Mouse (Mus musculus): ENCODE data around the gene Olfr881. TPM values are rescaled to one million over a fixed set of nuclear protein-coding genes. Genes with fewer than 3 reads are reported as not detected.

Olfr881 gene
- polyA plus RNA-seq (2012; rRNA removed) = not detected in 2 replicates

- Histone ChIP-seq H3K36me3 (ENCODE audit: control insufficient read depth, insufficient read depth, low read length) (no peaks in the 10 kb centered on the region), H3K27ac (ENCODE audit: control insufficient read depth, insufficient read depth, low read length) (no peak within 1 kb of the TSS), H3K4me3 (ENCODE audit: control insufficient read depth, insufficient read depth, low read length) (no peak within 1 kb of the TSS), H3K4me1 (replicated peaks; ENCODE audit: control insufficient read depth, insufficient read depth, low read length) (no peaks in the 10 kb centered on the region), H3K27me3 (ENCODE audit: control insufficient read depth, insufficient read depth, low read length) (no peaks in the 10 kb centered on the region)
- TF ChIP-seq POLR2A (IDR thresholded peaks at IDR 0.05; ENCODE audit: control insufficient read depth, extremely low read depth, insufficient read depth, low read length, poor library complexity) (no peak), CTCF (IDR thresholded peaks at IDR 0.05; ENCODE audit: borderline replicate concordance, control insufficient read depth, extremely low read depth, insufficient read depth, low read length, poor library complexity) (no peak)
- DNase-seq = no peak
Observed at GRCm38 (mm10) chr9:37991525-37991924, at the start of gene Olfr881. TSS of gene Olfr881 (plus strand) at chr9:37991825.

GRCm38 (mm10) chr9:37998581-37999204, 7.1 kb downstream of the Olfr881 start:
- H3K36me3 ChIP-seq (ENCODE audit: control insufficient read depth, insufficient read depth, low read length) = no peaks in the 10 kb centered on the region
- no peaks in the 10 kb centered on the region for H3K27me3 ChIP-seq (ENCODE audit: control insufficient read depth, insufficient read depth, low read length)
- TF ChIP-seq POLR2A (IDR thresholded peaks at IDR 0.05; ENCODE audit: control insufficient read depth, extremely low read depth, insufficient read depth, low read length, poor library complexity) (no peak), CTCF (IDR thresholded peaks at IDR 0.05; ENCODE audit: borderline replicate concordance, control insufficient read depth, extremely low read depth, insufficient read depth, low read length, poor library complexity) (no peak)
- no peak overlapping the region for H3K27ac ChIP-seq (ENCODE audit: control insufficient read depth, insufficient read depth, low read length)
- H3K4me1 ChIP-seq (replicated peaks; ENCODE audit: control insufficient read depth, insufficient read depth, low read length) = no peaks in the 10 kb centered on the region
- WGBS = 54% methylated on average over 2 of the region's 2 CpGs
- DNase-seq = no peak
- H3K4me3 ChIP-seq (ENCODE audit: control insufficient read depth, insufficient read depth, low read length) = no peak overlapping the region

- no peak for DNase-seq
- no peaks in the 10 kb centered on the region for H3K27me3 ChIP-seq (ENCODE audit: control insufficient read depth, insufficient read depth, low read length)
- H3K36me3 ChIP-seq (ENCODE audit: control insufficient read depth, insufficient read depth, low read length) = no peaks in the 10 kb centered on the region
- 54% methylated on average over 1 of the region's 1 CpGs for WGBS
- TF ChIP-seq POLR2A (IDR thresholded peaks at IDR 0.05; ENCODE audit: control insufficient read depth, extremely low read depth, insufficient read depth, low read length, poor library complexity) (no peak), CTCF (IDR thresholded peaks at IDR 0.05; ENCODE audit: borderline replicate concordance, control insufficient read depth, extremely low read depth, insufficient read depth, low read length, poor library complexity) (no peak)
- no peaks in the 10 kb centered on the region for H3K4me1 ChIP-seq (replicated peaks; ENCODE audit: control insufficient read depth, insufficient read depth, low read length)
- no peak overlapping the region for H3K27ac ChIP-seq (ENCODE audit: control insufficient read depth, insufficient read depth, low read length)
- H3K4me3 ChIP-seq (ENCODE audit: control insufficient read depth, insufficient read depth, low read length) = no peak overlapping the region
Observed at GRCm38 (mm10) chr9:38000021-38000420, 8.4 kb downstream of the Olfr881 start.

GRCm38 (mm10) chr9:38025508-38025907, 33.9 kb downstream of the Olfr881 start, which contains the start of gene Olfr883:
TSS of gene Olfr883 (plus strand) at chr9:38025808.
- TF ChIP-seq CTCF (IDR thresholded peaks at IDR 0.05; ENCODE audit: borderline replicate concordance, control insufficient read depth, extremely low read depth, insufficient read depth, low read length, poor library complexity) (no peak), POLR2A (IDR thresholded peaks at IDR 0.05; ENCODE audit: control insufficient read depth, extremely low read depth, insufficient read depth, low read length, poor library complexity) (no peak)
- WGBS = 95% methylated on average over 1 of the region's 1 CpGs
- Histone ChIP-seq H3K4me1 (replicated peaks; ENCODE audit: control insufficient read depth, insufficient read depth, low read length) (no peaks in the 10 kb centered on the region), H3K27me3 (ENCODE audit: control insufficient read depth, insufficient read depth, low read length) (no peaks in the 10 kb centered on the region), H3K4me3 (ENCODE audit: control insufficient read depth, insufficient read depth, low read length) (no peak within 1 kb of the TSS), H3K27ac (ENCODE audit: control insufficient read depth, insufficient read depth, low read length) (no peak within 1 kb of the TSS), H3K36me3 (ENCODE audit: control insufficient read depth, insufficient read depth, low read length) (no peaks in the 10 kb centered on the region)
- no peak for DNase-seq

Other genes starting within 250 kb of the Olfr881 start
- not detected in 2 replicates for gene Olfr874, start 246.7 kb upstream of the Olfr881 start, polyA plus RNA-seq (2012; rRNA removed)
- gene Olfr875, start 220.0 kb upstream of the Olfr881 start, polyA plus RNA-seq (2012; rRNA removed) = not detected in 2 replicates
- gene Olfr876, start 188.8 kb upstream of the Olfr881 start, polyA plus RNA-seq (2012; rRNA removed) = not detected in 2 replicates
- not detected in 2 replicates for gene Olfr877, start 137.6 kb upstream of the Olfr881 start, polyA plus RNA-seq (2012; rRNA removed)
- not detected in 2 replicates for gene Olfr145, start 95.1 kb upstream of the Olfr881 start, polyA plus RNA-seq (2012; rRNA removed)
- gene Olfr878, start 74.0 kb upstream of the Olfr881 start, polyA plus RNA-seq (2012; rRNA removed) = not detected in 2 replicates
- not detected in 2 replicates for gene Olfr883, start 34.0 kb downstream of the Olfr881 start, polyA plus RNA-seq (2012; rRNA removed)
- gene Olfr884, start 54.7 kb downstream of the Olfr881 start, polyA plus RNA-seq (2012; rRNA removed) = not detected in 2 replicates
- not detected in 2 replicates for gene Olfr885, start 69.5 kb downstream of the Olfr881 start, polyA plus RNA-seq (2012; rRNA removed)
- not detected in 2 replicates for gene Olfr887, start 92.2 kb downstream of the Olfr881 start, polyA plus RNA-seq (2012; rRNA removed)
- gene Olfr888, start 116.3 kb downstream of the Olfr881 start, polyA plus RNA-seq (2012; rRNA removed) = not detected in 2 replicates
- not detected in 2 replicates for gene Olfr889, start 123.4 kb downstream of the Olfr881 start, polyA plus RNA-seq (2012; rRNA removed)
- gene Olfr890, start 150.7 kb downstream of the Olfr881 start, polyA plus RNA-seq (2012; rRNA removed) = not detected in 2 replicates
- gene Olfr891, start 189.0 kb downstream of the Olfr881 start, polyA plus RNA-seq (2012; rRNA removed) = not detected in 2 replicates
- not detected in 2 replicates for gene Olfr893, start 216.5 kb downstream of the Olfr881 start, polyA plus RNA-seq (2012; rRNA removed)
- not detected in 2 replicates for gene Olfr894, start 226.2 kb downstream of the Olfr881 start, polyA plus RNA-seq (2012; rRNA removed)

Data from thymus, adult 2 months (tissue).